Mouse (Mus musculus) megakaryocyte, embryonic 14.5 days (primary cell): ENCODE results near the gene Rasgef1b.

Experiments used
- FLI1 ChIP-seq: IDR thresholded peaks from 2 replicates; pipeline ENCODE4 v1.6.1; 2012; ENCODE audit warnings: low read length, inconsistent platforms, mixed read lengths
- GATA1 ChIP-seq: IDR thresholded peaks from 3 replicates; pipeline ENCODE4 v1.6.1; 2012; ENCODE audit warnings: mixed read lengths, low read length, inconsistent platforms, borderline replicate concordance

GRCm38 (mm10) chr5:99575897-99576296 is 153.0 kb downstream of the Rasgef1b start:
- TF ChIP-seq GATA1, result no peak
- TF ChIP-seq FLI1, result no peak
